Mouse (Mus musculus): ENCODE results near the gene 0610010K14Rik. TPM values are rescaled to one million over a fixed set of nuclear protein-coding genes. Genes with fewer than 3 reads are reported as not detected.
A peak's percentile ranks its signal among the peaks of the same experiment; 100 is the strongest.

0610010K14Rik gene
- polyA plus RNA-seq, 1 experiment from 2014 or later, result 161 TPM

GRCm38 (mm10) chr11:70201691-70202090, 36.0 kb downstream of the 0610010K14Rik start:
- DNase-seq (ENCODE audit: low spot score), result peak; percentile 88
- Histone ChIP-seq H3K27ac (no peak overlapping the region), H3K27me3 (ENCODE audit: control insufficient read depth, insufficient read depth, low read length) (no peaks in the 10 kb centered on the region), H3K9ac (no peak overlapping the region), H3K4me1 (replicated peaks; ENCODE audit: control insufficient read depth, insufficient read depth, low read length) (no peaks in the 10 kb centered on the region), H3K4me2 (replicated peaks) (no peak overlapping the region), H3K4me3 (replicated peaks; ENCODE audit: low read length) (no peak overlapping the region), H3K36me3 (replicated peaks; ENCODE audit: control insufficient read depth, insufficient read depth) (no peaks in the 10 kb centered on the region), H3K9me3 (ENCODE audit: control insufficient read depth, low read length) (no peaks in the 10 kb centered on the region)
- no peak for ATAC-seq (ENCODE audit: low FRiP score)
- 35% methylated on average over 5 of the region's 5 CpGs for WGBS

- WGBS, result 79% methylated on average over 5 of the region's 5 CpGs
- no peaks in the 10 kb centered on the region for H3K4me1 ChIP-seq (replicated peaks; ENCODE audit: control insufficient read depth, insufficient read depth, low read length)
- H3K4me2 ChIP-seq (replicated peaks), result no peak overlapping the region
- H3K36me3 ChIP-seq (replicated peaks; ENCODE audit: control insufficient read depth, insufficient read depth), result no peaks in the 10 kb centered on the region
- no peaks in the 10 kb centered on the region for H3K27me3 ChIP-seq (ENCODE audit: control insufficient read depth, insufficient read depth, low read length)
- H3K4me3 ChIP-seq (replicated peaks; ENCODE audit: low read length), result no peak overlapping the region
- ATAC-seq (ENCODE audit: low FRiP score), result no peak
- H3K9ac ChIP-seq, result no peak overlapping the region
- DNase-seq (ENCODE audit: low spot score), result no peak
- no peaks in the 10 kb centered on the region for H3K9me3 ChIP-seq (ENCODE audit: control insufficient read depth, low read length)
- no peak overlapping the region for H3K27ac ChIP-seq
Measured at GRCm38 (mm10) chr11:70200036-70200608, 37.6 kb downstream of the 0610010K14Rik start.

GRCm38 (mm10) chr11:70199107-70199506, 38.6 kb downstream of the 0610010K14Rik start:
- H3K4me1 ChIP-seq (replicated peaks; ENCODE audit: control insufficient read depth, insufficient read depth, low read length), result no peaks in the 10 kb centered on the region
- DNase-seq (ENCODE audit: low spot score) (no peak), ATAC-seq (ENCODE audit: low FRiP score) (no peak)
- no peak overlapping the region for H3K4me2 ChIP-seq (replicated peaks)
- H3K36me3 ChIP-seq (replicated peaks; ENCODE audit: control insufficient read depth, insufficient read depth), result no peaks in the 10 kb centered on the region
- no peaks in the 10 kb centered on the region for H3K27me3 ChIP-seq (ENCODE audit: control insufficient read depth, insufficient read depth, low read length)
- no peaks in the 10 kb centered on the region for H3K9me3 ChIP-seq (ENCODE audit: control insufficient read depth, low read length)
- 82% methylated on average over 8 of the region's 8 CpGs for WGBS
- H3K4me3 ChIP-seq (replicated peaks; ENCODE audit: low read length), result no peak overlapping the region
- no peak overlapping the region for H3K9ac ChIP-seq
- no peak overlapping the region for H3K27ac ChIP-seq

GRCm38 (mm10) chr11:70198332-70198731, 39.4 kb downstream of the 0610010K14Rik start:
- H3K36me3 ChIP-seq (replicated peaks; ENCODE audit: control insufficient read depth, insufficient read depth), result no peaks in the 10 kb centered on the region
- H3K4me2 ChIP-seq (replicated peaks), result no peak overlapping the region
- no peak overlapping the region for H3K4me3 ChIP-seq (replicated peaks; ENCODE audit: low read length)
- no peak for DNase-seq (ENCODE audit: low spot score)
- ATAC-seq (ENCODE audit: low FRiP score), result no peak
- 83% methylated on average over 3 of the region's 3 CpGs for WGBS
- no peak overlapping the region for H3K9ac ChIP-seq
- no peaks in the 10 kb centered on the region for H3K4me1 ChIP-seq (replicated peaks; ENCODE audit: control insufficient read depth, insufficient read depth, low read length)
- H3K9me3 ChIP-seq (ENCODE audit: control insufficient read depth, low read length), result no peaks in the 10 kb centered on the region
- no peak overlapping the region for H3K27ac ChIP-seq
- H3K27me3 ChIP-seq (ENCODE audit: control insufficient read depth, insufficient read depth, low read length), result no peaks in the 10 kb centered on the region

GRCm38 (mm10) chr11:70193354-70194285, 44.1 kb downstream of the 0610010K14Rik start:
- ATAC-seq (ENCODE audit: low FRiP score), result no peak
- Histone ChIP-seq H3K36me3 (replicated peaks; ENCODE audit: control insufficient read depth, insufficient read depth) (no peaks in the 10 kb centered on the region), H3K9ac (no peak overlapping the region), H3K4me1 (replicated peaks; ENCODE audit: control insufficient read depth, insufficient read depth, low read length) (no peaks in the 10 kb centered on the region), H3K4me2 (replicated peaks) (no peak overlapping the region), H3K9me3 (ENCODE audit: control insufficient read depth, low read length) (no peaks in the 10 kb centered on the region), H3K27me3 (ENCODE audit: control insufficient read depth, insufficient read depth, low read length) (no peaks in the 10 kb centered on the region), H3K4me3 (replicated peaks; ENCODE audit: low read length) (no peak overlapping the region), H3K27ac (no peak overlapping the region)
- DNase-seq (ENCODE audit: low spot score), result no peak
- WGBS, result 60% methylated on average over 11 of the region's 11 CpGs

GRCm38 (mm10) chr11:70192157-70192556, 45.6 kb downstream of the 0610010K14Rik start:
- H3K4me1 ChIP-seq (replicated peaks; ENCODE audit: control insufficient read depth, insufficient read depth, low read length), result no peaks in the 10 kb centered on the region
- ATAC-seq (ENCODE audit: low FRiP score) (no peak), DNase-seq (ENCODE audit: low spot score) (no peak)
- H3K27ac ChIP-seq, result no peak overlapping the region
- no peaks in the 10 kb centered on the region for H3K36me3 ChIP-seq (replicated peaks; ENCODE audit: control insufficient read depth, insufficient read depth)
- H3K9me3 ChIP-seq (ENCODE audit: control insufficient read depth, low read length), result no peaks in the 10 kb centered on the region
- H3K9ac ChIP-seq, result no peak overlapping the region
- H3K4me3 ChIP-seq (replicated peaks; ENCODE audit: low read length), result no peak overlapping the region
- no peaks in the 10 kb centered on the region for H3K27me3 ChIP-seq (ENCODE audit: control insufficient read depth, insufficient read depth, low read length)
- 88% methylated on average over 4 of the region's 4 CpGs for WGBS
- no peak overlapping the region for H3K4me2 ChIP-seq (replicated peaks)

GRCm38 (mm10) chr11:70191188-70191587, 46.5 kb downstream of the 0610010K14Rik start:
- no peaks in the 10 kb centered on the region for H3K9me3 ChIP-seq (ENCODE audit: control insufficient read depth, low read length)
- no peaks in the 10 kb centered on the region for H3K4me1 ChIP-seq (replicated peaks; ENCODE audit: control insufficient read depth, insufficient read depth, low read length)
- no peaks in the 10 kb centered on the region for H3K36me3 ChIP-seq (replicated peaks; ENCODE audit: control insufficient read depth, insufficient read depth)
- DNase-seq (ENCODE audit: low spot score) (no peak), ATAC-seq (ENCODE audit: low FRiP score) (no peak)
- WGBS, result 85% methylated on average over 6 of the region's 6 CpGs
- H3K4me3 ChIP-seq (replicated peaks; ENCODE audit: low read length), result no peak overlapping the region
- H3K27me3 ChIP-seq (ENCODE audit: control insufficient read depth, insufficient read depth, low read length), result no peaks in the 10 kb centered on the region
- no peak overlapping the region for H3K27ac ChIP-seq
- H3K9ac ChIP-seq, result no peak overlapping the region
- no peak overlapping the region for H3K4me2 ChIP-seq (replicated peaks)

- Histone ChIP-seq H3K4me1 (replicated peaks; ENCODE audit: control insufficient read depth, insufficient read depth, low read length) (no peaks in the 10 kb centered on the region), H3K27ac (no peak overlapping the region), H3K9ac (no peak overlapping the region), H3K4me3 (replicated peaks; ENCODE audit: low read length) (no peak overlapping the region), H3K4me2 (replicated peaks) (no peak overlapping the region), H3K27me3 (ENCODE audit: control insufficient read depth, insufficient read depth, low read length) (no peaks in the 10 kb centered on the region), H3K9me3 (ENCODE audit: control insufficient read depth, low read length) (no peaks in the 10 kb centered on the region), H3K36me3 (replicated peaks; ENCODE audit: control insufficient read depth, insufficient read depth) (no peaks in the 10 kb centered on the region)
- 77% methylated on average over 28 of the region's 28 CpGs for WGBS
- DNase-seq (ENCODE audit: low spot score) (no peak), ATAC-seq (ENCODE audit: low FRiP score) (no peak)
Measured at GRCm38 (mm10) chr11:70189319-70190134, 48.2 kb downstream of the 0610010K14Rik start.

All from hindbrain, embryonic 14.5 days (tissue).